Mouse (Mus musculus) embryonic fibroblast, embryonic 13.5 days (primary cell): ENCODE measurements around the gene Nudt16l1.

Experiments used
- CTCF ChIP-seq: IDR thresholded peaks from 2 replicates; pipeline ENCODE4 v1.5.1; 2011; ENCODE audit warnings: mild to moderate bottlenecking, control low read depth, low read length, moderate library complexity, borderline replicate concordance; ENCODE audit not compliant: insufficient read depth
- POLR2A ChIP-seq: IDR thresholded peaks from 2 replicates; pipeline ENCODE4 v1.6.1; 2011; ENCODE audit warnings: low read depth, mild to moderate bottlenecking, control low read depth, low read length, moderate library complexity

DNA sequence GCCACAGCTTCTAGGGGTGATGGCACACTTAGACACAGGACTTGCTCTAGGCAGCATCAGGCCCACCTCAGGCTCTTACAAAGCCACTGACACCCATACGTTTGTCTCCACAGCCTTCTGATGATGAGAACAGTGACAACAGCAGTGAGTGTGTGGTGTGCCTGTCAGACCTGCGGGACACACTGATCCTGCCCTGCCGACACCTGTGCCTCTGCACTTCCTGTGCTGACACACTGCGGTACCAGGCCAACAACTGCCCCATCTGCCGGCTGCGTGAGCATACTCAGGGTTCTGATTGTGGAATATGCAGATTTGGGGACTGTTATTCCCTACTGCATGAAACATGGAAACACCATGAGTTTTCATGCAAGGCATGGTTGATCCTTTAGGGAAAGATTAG is 16.1 kb upstream of the Nudt16l1 start:
- TF ChIP-seq CTCF (no peak), POLR2A (no peak)
